Comparison of ENCODE assay signal across 16 mouse cellular contexts in the genomic region with DNA sequence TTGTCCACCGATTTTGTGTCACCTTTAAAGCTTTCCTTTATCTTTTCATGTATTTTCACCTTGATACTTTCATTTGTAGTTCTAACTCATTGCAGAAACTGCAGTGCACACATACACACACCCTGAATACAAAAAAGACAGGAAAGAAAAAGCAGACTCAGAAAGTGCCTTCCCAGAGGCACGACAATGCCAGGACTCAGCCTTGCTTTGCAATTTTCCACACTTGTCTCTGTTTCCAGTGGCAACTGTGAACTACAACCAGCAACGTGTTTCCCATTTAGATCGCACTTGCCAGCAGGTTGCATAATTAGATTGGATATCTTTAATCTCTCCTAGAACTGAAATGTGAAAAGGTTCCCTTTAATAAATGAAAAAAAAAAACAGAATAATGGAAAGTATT.
DNase-seq lines count a peak whose midpoint lies in the region; ATAC-seq and TF ChIP-seq lines count a peak whose summit lies in the region.
"Had no signal": no experiment of that assay in that cellular context is flagged by ENCODE, and none has a peak within 500 bp of the region (broad histone marks: within the 10 kb centered on the region; RNA-seq: fewer than 3 reads in every experiment).

No protein-coding gene starts in this region.

- peak; percentile 27; the same call in 1 of the 2 replicates for ATAC-seq in midbrain, embryonic 13.5 days
- ATAC-seq: Patski had no signal

- TF ChIP-seq CTCF in left cerebral cortex, adult 2 months (IDR thresholded peaks at IDR 0.05), result no peak
- TF ChIP-seq CTCF in thymus, adult 2 months (IDR thresholded peaks at IDR 0.05; ENCODE audit: borderline replicate concordance, control insufficient read depth, extremely low read depth, insufficient read depth, low read length, poor library complexity), result no peak

- WGBS in midbrain, embryonic 13.5 days, result 44% methylated on average over 4 of the region's 4 CpGs
- WGBS in midbrain, embryonic 10.5 days, result 79% methylated on average over 4 of the region's 4 CpGs
- WGBS in thymus, adult 2 months, result 88% methylated on average over 4 of the region's 4 CpGs

- no peaks in the 10 kb centered on the region for H3K27me3 ChIP-seq in midbrain, embryonic 13.5 days
- no peaks in the 10 kb centered on the region for H3K27me3 ChIP-seq in midbrain, embryonic 10.5 days (ENCODE audit: low read depth, poor library complexity, severe bottlenecking)
- H3K27me3 ChIP-seq in thymus, adult 2 months (ENCODE audit: control insufficient read depth, insufficient read depth, low read length), result no peaks in the 10 kb centered on the region
- H3K27me3 ChIP-seq: CH12.LX; kidney, embryonic 15.5 days; liver, embryonic 15.5 days; stomach, embryonic 15.5 days had no signal

- TF ChIP-seq POLR2A in thymus, adult 2 months (IDR thresholded peaks at IDR 0.05; ENCODE audit: control insufficient read depth, extremely low read depth, insufficient read depth, low read length, poor library complexity), result no peak

- no peak overlapping the region for H3K9ac ChIP-seq in midbrain, embryonic 13.5 days (replicated peaks)
- H3K9ac ChIP-seq: kidney, embryonic 15.5 days; liver, embryonic 15.5 days; stomach, embryonic 15.5 days had no signal

- DNase-seq in midbrain, embryonic 10.5 days (ENCODE audit: low spot score), result no peak
- peak; percentile 20 for DNase-seq in layer of hippocampus, adult 11-12 months (ENCODE audit: low spot score)
- DNase-seq in left cerebral cortex, adult 2 months (ENCODE audit: extremely low spot score in 1 of 2, low spot score in 2 of 2), result peak; percentile 11 to 32
- DNase-seq in right cerebral cortex, postnatal 25 days, result peak; percentile 11
- no peak for DNase-seq in thymus, adult 2 months
- no peak for DNase-seq in adrenal gland, adult 2 months
- DNase-seq: adrenal gland, postnatal 25 days; heart, postnatal 36 days; lung, postnatal 4 days had no signal

- intact Hi-C loops in left cerebral cortex, adult 2 months (cut with DNase I), result loop anchor here (5.0 kb wide), 1 partner anchor 56 kb away; no protein-coding TSS in a partner anchor

- no peak overlapping the region for H3K4me3 ChIP-seq in midbrain, embryonic 13.5 days (replicated peaks)
- H3K4me3 ChIP-seq in midbrain, embryonic 10.5 days, result no peak overlapping the region
- H3K4me3 ChIP-seq in left cerebral cortex, adult 2 months, result no peak overlapping the region
- H3K4me3 ChIP-seq in thymus, adult 2 months (ENCODE audit: control insufficient read depth, insufficient read depth, low read length), result no peak overlapping the region
- H3K4me3 ChIP-seq: kidney, embryonic 15.5 days; limb, embryonic 10.5 days; liver, embryonic 15.5 days; stomach, embryonic 15.5 days had no signal

- H3K9me3 ChIP-seq in midbrain, embryonic 13.5 days, result no peaks in the 10 kb centered on the region
- no peaks in the 10 kb centered on the region for H3K9me3 ChIP-seq in midbrain, embryonic 10.5 days (replicated peaks)
- H3K9me3 ChIP-seq: kidney, embryonic 15.5 days; limb, embryonic 10.5 days; liver, embryonic 15.5 days; stomach, embryonic 15.5 days had no signal

- H3K36me3 ChIP-seq in midbrain, embryonic 13.5 days, result no peaks in the 10 kb centered on the region
- no peaks in the 10 kb centered on the region for H3K36me3 ChIP-seq in midbrain, embryonic 10.5 days
- H3K36me3 ChIP-seq in thymus, adult 2 months (ENCODE audit: control insufficient read depth, insufficient read depth, low read length), result no peaks in the 10 kb centered on the region
- H3K36me3 ChIP-seq: kidney, embryonic 15.5 days; limb, embryonic 10.5 days; liver, embryonic 15.5 days; stomach, embryonic 15.5 days had no signal

- no peak overlapping the region for H3K4me2 ChIP-seq in midbrain, embryonic 13.5 days (replicated peaks)
- H3K4me2 ChIP-seq: kidney, embryonic 15.5 days; liver, embryonic 15.5 days; stomach, embryonic 15.5 days had no signal

- 0 out of 2 replicates have a peak, but pooled peaks cover 2% of the 10 kb centered on the region for H3K4me1 ChIP-seq in midbrain, embryonic 13.5 days (replicated peaks)
- no peaks in the 10 kb centered on the region for H3K4me1 ChIP-seq in midbrain, embryonic 10.5 days
- no peaks in the 10 kb centered on the region for H3K4me1 ChIP-seq in thymus, adult 2 months (replicated peaks; ENCODE audit: control insufficient read depth, insufficient read depth, low read length)
- H3K4me1 ChIP-seq: kidney, embryonic 15.5 days; limb, embryonic 10.5 days; liver, embryonic 15.5 days; stomach, embryonic 15.5 days had no signal

- no peak overlapping the region for H3K27ac ChIP-seq in midbrain, embryonic 13.5 days
- no peak overlapping the region for H3K27ac ChIP-seq in midbrain, embryonic 10.5 days (replicated peaks)
- peak overlapping the region; percentile 29; the same call in 1 of the 2 replicates for H3K27ac ChIP-seq in left cerebral cortex, adult 2 months
- H3K27ac ChIP-seq in thymus, adult 2 months (ENCODE audit: control insufficient read depth, insufficient read depth, low read length), result no peak overlapping the region
- H3K27ac ChIP-seq: kidney, embryonic 15.5 days; limb, embryonic 10.5 days; liver, embryonic 15.5 days; stomach, embryonic 15.5 days had no signal

Comparison
In these comparisons a context has a peak if more than half of its experiments do, and no peak if none do; other contexts are left out.
1. DNase-seq: peak in layer of hippocampus, adult 11-12 months (single experiment), left cerebral cortex, adult 2 months (2 of 2) and right cerebral cortex, postnatal 25 days (single experiment); none in midbrain, embryonic 10.5 days (single experiment), thymus, adult 2 months (single experiment) and adrenal gland, adult 2 months (single experiment).